Mouse (Mus musculus) limb, embryonic 11.5 days (tissue): ENCODE measurements at regions not wholly inside any gene's neighbourhood (a gene's known extent, or its start where the extent isn't known, plus 50 kb on each side); places are given as distances from the start of the nearest gene placed in this dataset.

Experiments
- ATAC-seq: fragments of 200-750 bp; cut with Nextera tagmentation; 2 replicates; pipeline ENCODE4 v1.8.0; 2017; ENCODE audit warnings: low read depth; ENCODE audit not compliant: insufficient number of reproducible peaks, low FRiP score, low TSS enrichment
- DNase-seq: peaks from one replicate; pipeline ENCODE4 v3.0.0-alpha.2; 2015; ENCODE audit warnings: low spot score
- H3K27ac ChIP-seq: fragments of 300-500 bp; sonication (generic); replicated peaks from 2 replicates; pipeline ENCODE4 v1.5.1; 2014; ENCODE audit warnings: low read depth, mild to moderate bottlenecking, low read length
- H3K27me3 ChIP-seq: fragments of 300-500 bp; sonication (generic); 2 replicates; pipeline ENCODE4 v1.6.1; 2014; ENCODE audit warnings: mild to moderate bottlenecking, low read length, mixed read lengths; ENCODE audit not compliant: control insufficient read depth, insufficient read depth
- H3K36me3 ChIP-seq: fragments of 300-500 bp; sonication (generic); 2 replicates; pipeline ENCODE4 v1.6.1; 2014; ENCODE audit warnings: mild to moderate bottlenecking, low read length, moderate library complexity, mixed read lengths; ENCODE audit not compliant: control insufficient read depth, insufficient read depth
- H3K4me1 ChIP-seq: fragments of 300-500 bp; sonication (generic); 2 replicates; pipeline ENCODE4 v1.6.1; 2014; ENCODE audit warnings: low read length, mixed read lengths; ENCODE audit not compliant: control insufficient read depth, insufficient read depth
- H3K4me2 ChIP-seq: fragments of 300-500 bp; sonication (generic); 2 replicates; pipeline ENCODE4 v1.6.1; 2014; ENCODE audit warnings: low read depth, mild to moderate bottlenecking, moderate library complexity; ENCODE audit not compliant: severe bottlenecking
- H3K4me3 ChIP-seq: fragments of 300-500 bp; sonication (generic); 2 replicates; pipeline ENCODE4 v1.5.1; 2014; ENCODE audit warnings: low read depth, low read length
- H3K9ac ChIP-seq: fragments of 300-500 bp; sonication (generic); 2 replicates; pipeline ENCODE4 v1.6.1; 2014; ENCODE audit warnings: mild to moderate bottlenecking, low read length
- H3K9me3 ChIP-seq: fragments of 300-500 bp; sonication (generic); 2 replicates; pipeline ENCODE4 v1.6.1; 2016; ENCODE audit warnings: low read length; ENCODE audit not compliant: control insufficient read depth
- WGBS: fragments of 180-500 bp; shearing (Covaris S2); extraction: QIAGEN DNeasy Blood & Tissue Kit; methylation state at CpG from one replicate; pipeline ENCODE4 v1.1.7; 2014; 5-methylcytosine and 5-hydroxymethylcytosine counted together

- DNase-seq (no peak), ATAC-seq (no peak)
- no peak overlapping the region for H3K4me2 ChIP-seq
- H3K4me3 ChIP-seq, result no peak overlapping the region
- H3K9ac ChIP-seq, result no peak overlapping the region
- no peaks in the 10 kb centered on the region for H3K36me3 ChIP-seq
- no peaks in the 10 kb centered on the region for H3K4me1 ChIP-seq
- H3K27me3 ChIP-seq, result no peaks in the 10 kb centered on the region
- H3K9me3 ChIP-seq, result no peaks in the 10 kb centered on the region
- no peak overlapping the region for H3K27ac ChIP-seq
- 59% methylated on average over 3 of the region's 3 CpGs for WGBS
These were observed 109.0 kb upstream of the Zfp618 start for GRCm38 (mm10) chr4:62856406-62856805.

GRCm38 (mm10) chr4:62862756-62863155 is 102.6 kb upstream of the Zfp618 start:
- ATAC-seq (no peak), DNase-seq (no peak)
- WGBS, result 98% methylated on average over 3 of the region's 3 CpGs

GRCm38 (mm10) chr4:62870391-62870983 is 94.9 kb upstream of the Zfp618 start:
- DNase-seq (no peak), ATAC-seq (no peak)
- Histone ChIP-seq H3K9ac (no peak overlapping the region), H3K36me3 (no peaks in the 10 kb centered on the region), H3K4me1 (no peaks in the 10 kb centered on the region), H3K27me3 (no peaks in the 10 kb centered on the region), H3K4me2 (no peak overlapping the region), H3K9me3 (no peaks in the 10 kb centered on the region), H3K27ac (no peak overlapping the region), H3K4me3 (no peak overlapping the region)
- 79% methylated on average over 14 of the region's 14 CpGs for WGBS

More at GRCm38 (mm10) chr4:62862756-62863155, 102.6 kb upstream of the Zfp618 start:
- Histone ChIP-seq H3K4me1 (no peaks in the 10 kb centered on the region), H3K9me3 (no peaks in the 10 kb centered on the region), H3K27ac (no peak overlapping the region), H3K9ac (no peak overlapping the region), H3K36me3 (no peaks in the 10 kb centered on the region), H3K4me2 (no peak overlapping the region), H3K4me3 (no peak overlapping the region), H3K27me3 (no peaks in the 10 kb centered on the region)

- no peaks in the 10 kb centered on the region for H3K36me3 ChIP-seq
- H3K27ac ChIP-seq, result no peak overlapping the region
- no peaks in the 10 kb centered on the region for H3K4me1 ChIP-seq
- H3K4me3 ChIP-seq, result no peak overlapping the region
- DNase-seq (no peak), ATAC-seq (no peak)
- H3K9ac ChIP-seq, result no peak overlapping the region
- WGBS, result 73% methylated on average over 10 of the region's 10 CpGs
- H3K4me2 ChIP-seq, result no peak overlapping the region
- H3K27me3 ChIP-seq, result no peaks in the 10 kb centered on the region
- H3K9me3 ChIP-seq, result no peaks in the 10 kb centered on the region
These were observed 92.8 kb upstream of the Zfp618 start for GRCm38 (mm10) chr4:62872562-62872961.

- H3K27ac ChIP-seq, result no peak overlapping the region
- no peaks in the 10 kb centered on the region for H3K9me3 ChIP-seq
- no peaks in the 10 kb centered on the region for H3K27me3 ChIP-seq
- H3K36me3 ChIP-seq, result no peaks in the 10 kb centered on the region
- ATAC-seq, result no peak
- H3K9ac ChIP-seq, result no peak overlapping the region
- no peaks in the 10 kb centered on the region for H3K4me1 ChIP-seq
- no peak for DNase-seq
- no peak overlapping the region for H3K4me3 ChIP-seq
- no peak overlapping the region for H3K4me2 ChIP-seq
- 64% methylated on average over 12 of the region's 12 CpGs for WGBS
These were observed 91.4 kb upstream of the Zfp618 start for GRCm38 (mm10) chr4:62873986-62874385.

GRCm38 (mm10) chr4:62878063-62878462 is 87.3 kb upstream of the Zfp618 start:
- Histone ChIP-seq H3K4me1 (no peaks in the 10 kb centered on the region), H3K27ac (no peak overlapping the region), H3K9me3 (no peaks in the 10 kb centered on the region), H3K9ac (no peak overlapping the region), H3K4me2 (no peak overlapping the region), H3K36me3 (no peaks in the 10 kb centered on the region), H3K27me3 (no peaks in the 10 kb centered on the region), H3K4me3 (no peak overlapping the region)
- 86% methylated on average over 7 of the region's 7 CpGs for WGBS
- DNase-seq (no peak), ATAC-seq (no peak)

- ATAC-seq (no peak), DNase-seq (no peak)
- 94% methylated on average over 3 of the region's 3 CpGs for WGBS
These were observed 86.4 kb upstream of the Zfp618 start for GRCm38 (mm10) chr4:62878927-62879326.

GRCm38 (mm10) chr4:62881824-62882223 is 83.5 kb upstream of the Zfp618 start:
- Histone ChIP-seq H3K9me3 (no peaks in the 10 kb centered on the region), H3K27ac (no peak overlapping the region), H3K4me3 (no peak overlapping the region), H3K4me1 (no peaks in the 10 kb centered on the region), H3K4me2 (no peak overlapping the region), H3K36me3 (no peaks in the 10 kb centered on the region), H3K27me3 (no peaks in the 10 kb centered on the region), H3K9ac (no peak overlapping the region)
- ATAC-seq, result no peak
- WGBS, result 79% methylated on average over 10 of the region's 11 CpGs
- DNase-seq, result no peak

More at GRCm38 (mm10) chr4:62878927-62879326, 86.4 kb upstream of the Zfp618 start:
- no peak overlapping the region for H3K27ac ChIP-seq
- H3K9me3 ChIP-seq, result no peaks in the 10 kb centered on the region
- no peak overlapping the region for H3K4me3 ChIP-seq
- no peaks in the 10 kb centered on the region for H3K4me1 ChIP-seq
- no peaks in the 10 kb centered on the region for H3K36me3 ChIP-seq
- H3K9ac ChIP-seq, result no peak overlapping the region
- H3K4me2 ChIP-seq, result no peak overlapping the region
- no peaks in the 10 kb centered on the region for H3K27me3 ChIP-seq

GRCm38 (mm10) chr4:62882276-62882675 is 83.1 kb upstream of the Zfp618 start:
- no peaks in the 10 kb centered on the region for H3K27me3 ChIP-seq
- no peaks in the 10 kb centered on the region for H3K4me1 ChIP-seq
- H3K36me3 ChIP-seq, result no peaks in the 10 kb centered on the region
- WGBS, result 88% methylated on average over 8 of the region's 8 CpGs
- H3K4me3 ChIP-seq, result no peak overlapping the region
- ATAC-seq (no peak), DNase-seq (no peak)
- H3K9me3 ChIP-seq, result no peaks in the 10 kb centered on the region
- no peak overlapping the region for H3K27ac ChIP-seq
- no peak overlapping the region for H3K4me2 ChIP-seq
- H3K9ac ChIP-seq, result no peak overlapping the region
